Mouse (Mus musculus) testis, adult 2 months (tissue): ENCODE results near the gene Abhd15. TPM values are rescaled to one million over a fixed set of nuclear protein-coding genes. Genes with fewer than 3 reads are reported as not detected.

Experiments used
- H3K27ac ChIP-seq: fragments of 200-500 bp; 2 replicates; pipeline ENCODE4 v1.5.1; 2012; ENCODE audit warnings: low read depth, low read length; ENCODE audit not compliant: control insufficient read depth, insufficient read depth
- H3K27me3 ChIP-seq: fragments of 200-500 bp; 2 replicates; pipeline ENCODE4 v1.6.1; 2012; ENCODE audit warnings: mild to moderate bottlenecking, low read length, moderate library complexity; ENCODE audit not compliant: control insufficient read depth, insufficient read depth
- H3K36me3 ChIP-seq: fragments of 200-500 bp; 2 replicates; pipeline ENCODE4 v1.6.1; 2012; ENCODE audit warnings: mild to moderate bottlenecking, low read length; ENCODE audit not compliant: control insufficient read depth, insufficient read depth
- H3K4me1 ChIP-seq: fragments of 200-500 bp; 2 replicates; pipeline ENCODE4 v1.6.1; 2012; ENCODE audit warnings: low read length; ENCODE audit not compliant: control insufficient read depth, insufficient read depth
- H3K4me3 ChIP-seq: fragments of 200-500 bp; 2 replicates; pipeline ENCODE4 v1.5.1; 2012; ENCODE audit warnings: low read depth, mild to moderate bottlenecking, low read length, moderate library complexity, mixed read lengths; ENCODE audit not compliant: control insufficient read depth
- CTCF ChIP-seq: fragments of 200-500 bp; IDR thresholded peaks from 2 replicates; pipeline ENCODE4 v1.5.1; 2012; ENCODE audit warnings: low read depth, mild to moderate bottlenecking, inconsistent platforms, low read length, moderate library complexity; ENCODE audit not compliant: control insufficient read depth, insufficient read depth, insufficient replicate concordance
- POLR2A ChIP-seq: fragments of 200-500 bp; IDR thresholded peaks from 2 replicates; pipeline ENCODE4 v1.6.1; 2012; ENCODE audit warnings: low read depth, mild to moderate bottlenecking, inconsistent platforms, low read length, moderate library complexity; ENCODE audit not compliant: control insufficient read depth
- polyA plus RNA-seq: library from polyadenylated mRNA; depleted of rRNA; stranded (reverse); fragments of >200 nt; gene quantifications from 2 replicates; pipeline ENCODE4 v1.2.3, GENCODE M21; 2012

The Abhd15 gene
- polyA plus RNA-seq, 1 experiment, result 0.17 TPM

DNA sequence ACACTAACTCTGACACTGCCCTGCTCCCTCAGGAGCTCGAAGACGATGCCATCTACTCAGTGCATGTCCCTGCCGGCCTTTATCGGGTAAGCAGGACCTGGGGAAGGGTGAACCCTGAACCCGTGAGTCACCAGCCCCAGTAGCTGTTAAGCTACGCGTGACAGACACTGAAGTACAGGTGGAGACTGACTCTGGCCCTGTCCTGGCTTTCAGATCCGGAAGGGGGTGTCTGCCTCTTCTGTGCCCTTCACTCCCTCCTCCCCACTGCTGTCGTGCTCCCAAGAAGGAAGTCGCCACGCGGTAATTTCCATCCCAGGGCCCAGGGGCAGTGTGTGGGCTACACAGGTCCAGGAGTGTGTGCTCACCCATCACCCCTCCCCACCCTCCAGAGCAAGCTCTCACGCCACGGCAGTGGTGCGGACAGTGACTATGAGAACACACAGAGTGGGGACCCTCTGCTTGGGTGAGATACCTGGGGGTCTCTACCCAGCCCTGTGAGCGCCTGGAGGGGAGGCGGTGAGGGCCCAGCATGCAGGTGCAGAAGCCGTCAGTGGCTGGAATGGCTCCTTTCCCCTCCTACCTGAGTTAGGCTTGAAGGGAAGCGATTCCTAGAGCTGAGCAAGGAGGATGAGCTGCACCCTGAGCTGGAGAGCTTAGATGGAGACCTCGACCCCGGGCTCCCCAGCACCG lies 9.5 kb upstream of the Abhd15 start:
- Histone ChIP-seq H3K4me1 (peaks cover 16% of the 10 kb centered on the region), H3K27me3 (no peaks in the 10 kb centered on the region), H3K36me3 (peaks cover 2% of the 10 kb centered on the region), H3K4me3 (peak overlapping the region; percentile 74), H3K27ac (no peak overlapping the region)
- no peak for TF ChIP-seq CTCF
- no peak for TF ChIP-seq POLR2A

DNA sequence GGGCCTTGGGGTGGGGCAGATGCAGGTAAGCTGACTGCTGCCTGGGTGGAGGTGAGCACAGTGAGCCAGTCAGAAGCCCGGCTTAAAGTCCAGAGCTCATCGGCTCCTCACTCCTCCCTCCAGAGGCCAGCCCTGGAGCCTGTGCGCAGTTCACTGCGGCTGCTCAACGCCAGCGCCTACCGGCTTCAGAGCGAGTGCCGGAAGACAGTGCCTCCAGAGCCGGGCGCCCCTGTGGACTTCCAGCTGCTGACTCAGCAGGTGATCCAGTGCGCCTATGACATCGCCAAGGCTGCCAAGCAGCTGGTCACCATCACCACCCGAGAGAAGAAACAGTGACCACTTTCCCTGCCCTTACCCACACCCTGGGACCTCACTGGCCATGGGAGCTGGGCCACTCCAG lies 8.6 kb upstream of the Abhd15 start:
- peaks cover 2% of the 10 kb centered on the region for H3K36me3 ChIP-seq
- peaks cover 16% of the 10 kb centered on the region for H3K4me1 ChIP-seq
- H3K27ac ChIP-seq, result peak overlapping the region; percentile 39; the same call in 1 of the 2 replicates
- H3K4me3 ChIP-seq, result no peak overlapping the region
- TF ChIP-seq CTCF (no peak), POLR2A (no peak)
- H3K27me3 ChIP-seq, result no peaks in the 10 kb centered on the region

DNA sequence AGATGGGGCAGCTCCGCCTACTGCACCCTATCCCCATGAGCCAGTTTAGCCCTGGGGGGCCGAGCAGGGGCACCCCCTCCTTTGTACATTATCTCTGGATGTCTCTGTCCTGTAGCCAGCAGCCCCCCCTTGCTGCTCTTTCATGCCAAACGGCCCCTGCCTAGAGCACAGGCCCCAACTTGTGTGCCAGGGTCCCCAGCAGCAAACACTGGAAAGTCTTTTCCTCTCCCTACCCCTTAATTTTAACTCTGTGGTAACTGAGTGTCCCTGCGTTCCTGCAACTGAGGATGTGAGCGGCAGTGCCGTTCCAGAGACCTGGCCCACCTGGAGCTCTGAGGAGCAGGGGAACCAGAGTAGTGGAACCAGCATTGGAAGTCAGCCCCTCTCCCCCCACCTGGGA lies 8.0 kb upstream of the Abhd15 start:
- no peak for TF ChIP-seq POLR2A
- TF ChIP-seq CTCF, result no peak
- Histone ChIP-seq H3K27me3 (no peaks in the 10 kb centered on the region), H3K4me3 (no peak overlapping the region), H3K27ac (no peak overlapping the region), H3K36me3 (peaks cover 2% of the 10 kb centered on the region), H3K4me1 (peaks cover 16% of the 10 kb centered on the region)

DNA sequence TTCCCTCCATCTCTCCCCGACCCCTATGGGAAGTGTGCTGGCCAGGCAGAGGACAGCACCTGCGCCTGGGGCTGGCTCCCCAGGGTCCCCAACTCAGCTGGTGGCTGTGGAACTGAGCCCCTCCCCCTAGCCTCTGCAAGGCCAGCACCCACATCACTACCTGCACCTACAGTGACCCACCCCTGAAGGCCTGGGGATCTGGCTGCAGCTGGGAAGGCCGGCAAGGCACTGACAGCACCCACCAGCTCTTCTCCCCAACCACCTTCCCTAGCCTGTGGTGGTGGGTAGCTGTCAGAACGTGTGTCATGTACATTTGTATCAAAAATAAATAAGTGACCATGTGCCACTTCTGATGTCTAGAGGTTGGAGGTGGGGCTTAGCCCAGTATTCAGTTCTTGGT lies 7.5 kb upstream of the Abhd15 start:
- Histone ChIP-seq H3K27me3 (no peaks in the 10 kb centered on the region), H3K36me3 (peaks cover 2% of the 10 kb centered on the region), H3K4me3 (no peak overlapping the region), H3K27ac (no peak overlapping the region), H3K4me1 (peaks cover 18% of the 10 kb centered on the region)
- TF ChIP-seq POLR2A (no peak), CTCF (no peak)

DNA sequence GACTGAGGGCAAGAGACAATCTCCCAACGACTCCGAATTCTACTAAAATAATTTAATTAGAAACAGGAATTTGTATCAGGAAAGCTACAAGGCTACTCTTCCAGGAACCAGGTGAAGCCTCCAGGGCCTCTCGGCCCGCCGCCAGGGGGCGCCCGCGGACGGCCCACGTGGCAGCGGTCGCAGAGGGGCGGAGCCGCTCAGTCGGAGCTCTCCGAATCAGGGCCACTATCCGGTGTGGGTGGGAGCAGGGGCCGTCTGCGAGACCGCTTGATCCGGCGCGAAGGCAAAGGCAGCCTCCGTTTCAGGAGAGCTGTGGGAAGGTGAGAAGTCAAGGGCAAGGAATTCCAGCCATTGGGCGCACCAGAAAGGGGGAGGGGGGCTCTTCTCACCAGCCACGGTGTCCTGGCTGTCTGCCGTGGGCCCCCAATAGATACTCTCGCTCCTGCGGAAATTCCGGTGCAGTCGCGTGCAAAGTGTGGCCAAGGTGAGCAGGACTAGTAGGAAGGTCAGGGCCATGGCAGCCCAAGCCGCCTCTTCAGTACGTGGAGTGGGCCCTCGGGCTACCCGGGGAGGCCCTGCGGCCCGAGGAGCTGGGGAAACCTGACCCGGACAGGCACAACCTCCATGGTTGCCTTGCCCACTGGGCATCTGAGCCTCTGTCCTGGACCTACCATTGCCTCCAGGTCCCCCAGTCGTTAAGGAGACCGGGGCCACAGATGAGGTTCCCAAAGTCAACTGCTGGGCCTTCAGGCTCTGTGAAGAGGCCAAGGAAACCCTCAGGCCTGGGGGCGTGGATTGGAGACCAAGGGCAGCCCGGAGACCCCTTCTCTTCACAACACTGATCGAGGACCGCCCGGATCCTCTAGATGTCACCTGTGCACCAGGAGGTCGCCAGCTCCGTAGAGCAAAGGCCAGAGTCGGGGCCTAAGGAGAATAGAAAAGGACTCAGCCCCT lies 6.6 kb upstream of the Abhd15 start:
- Histone ChIP-seq H3K27me3 (no peaks in the 10 kb centered on the region), H3K36me3 (peaks cover 2% of the 10 kb centered on the region), H3K4me3 (peak overlapping the region; percentile 84), H3K27ac (no peak overlapping the region), H3K4me1 (peaks cover 19% of the 10 kb centered on the region)
- peak; percentile 76 for TF ChIP-seq CTCF
- peak; percentile 20 for TF ChIP-seq POLR2A

DNA sequence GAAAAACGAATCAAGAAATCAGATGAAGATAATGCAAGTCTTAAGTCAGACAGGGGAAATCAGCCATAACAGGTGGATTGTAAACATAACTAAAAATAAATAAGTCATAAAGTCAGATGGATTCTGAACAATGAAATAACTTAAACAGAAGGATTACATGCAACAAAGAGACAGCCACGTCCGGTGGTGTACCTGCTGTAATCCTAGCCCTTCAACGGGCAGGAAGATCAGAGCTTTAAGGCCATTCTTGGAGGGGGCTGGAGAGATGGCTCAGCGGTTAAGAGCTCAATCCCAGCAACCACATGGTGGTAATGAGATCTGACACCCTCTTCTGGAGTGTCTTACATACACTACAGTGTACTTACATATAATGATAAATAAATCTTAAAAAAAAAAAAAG lies 3.6 kb upstream of the Abhd15 start:
- H3K27me3 ChIP-seq, result no peaks in the 10 kb centered on the region
- no peak overlapping the region for H3K4me3 ChIP-seq
- no peak for TF ChIP-seq POLR2A
- TF ChIP-seq CTCF, result no peak
- H3K36me3 ChIP-seq, result no peaks in the 10 kb centered on the region
- H3K27ac ChIP-seq, result no peak overlapping the region
- H3K4me1 ChIP-seq, result peaks cover 42% of the 10 kb centered on the region

DNA sequence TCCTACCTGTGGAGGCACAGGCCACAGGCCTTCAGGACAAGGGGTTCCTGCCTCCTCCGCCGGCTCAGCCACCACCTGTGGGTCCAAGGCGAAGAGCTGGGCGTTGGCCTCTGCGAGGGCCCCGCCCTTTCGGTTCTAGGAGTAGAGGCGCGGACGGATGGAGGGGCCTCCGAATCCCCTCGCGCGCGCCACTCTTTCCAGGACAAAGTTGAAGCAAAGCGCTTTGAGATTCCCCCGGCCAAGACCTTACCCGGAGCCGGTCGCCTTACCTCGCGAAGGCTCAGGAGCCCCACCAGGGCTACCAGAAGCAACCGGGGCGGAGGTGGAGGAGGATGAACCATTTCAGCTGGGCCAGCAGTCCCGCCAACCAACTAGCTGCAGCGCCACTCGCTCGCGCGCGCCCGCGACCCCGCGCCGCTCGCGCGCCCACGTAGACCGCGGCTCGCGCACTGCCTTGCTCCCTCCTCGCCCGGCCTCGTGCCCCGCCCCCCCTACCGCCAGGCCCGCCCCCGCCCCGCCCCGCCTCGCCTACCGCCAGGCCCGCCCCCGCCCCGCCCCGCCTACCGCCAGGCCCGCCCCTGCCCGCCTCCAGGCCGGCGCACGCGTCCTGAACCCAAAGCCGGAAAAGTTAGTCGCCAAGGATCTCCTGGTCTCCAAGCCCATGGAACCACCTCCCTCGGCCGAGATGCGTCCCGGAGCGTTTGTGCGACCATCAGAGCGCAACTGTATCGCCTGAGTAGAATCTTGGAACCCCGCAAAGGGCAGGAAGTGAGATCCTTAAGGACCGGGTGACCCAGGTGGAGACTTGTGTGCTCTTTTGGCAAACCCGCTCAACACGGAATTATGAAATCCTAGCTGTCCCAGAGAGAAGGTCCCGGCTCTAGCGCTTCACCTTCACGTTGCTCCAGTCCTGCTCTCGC lies 1.8 kb upstream of the Abhd15 start:
- Histone ChIP-seq H3K4me3 (peak overlapping the region; percentile 80), H3K27ac (peak overlapping the region; percentile 80)

More for the DNA sequence above, 1.8 kb upstream of the Abhd15 start:
- Histone ChIP-seq H3K36me3 (no peaks in the 10 kb centered on the region), H3K4me1 (peaks cover 37% of the 10 kb centered on the region), H3K27me3 (no peaks in the 10 kb centered on the region)
- no peak for TF ChIP-seq CTCF
- peak; percentile 42 for TF ChIP-seq POLR2A
